In genomic region chr15:78681781-78682180, GRCm38 (mm10) we compare ENCODE assay signal across 19 mouse cellular contexts. TPM values are rescaled to one million over a fixed set of nuclear protein-coding genes. Genes with fewer than 3 reads are reported as not detected.
DNase-seq lines count a peak whose midpoint lies in the region; ATAC-seq and TF ChIP-seq lines count a peak whose summit lies in the region.
"Had no signal": no experiment of that assay in that cellular context is flagged by ENCODE, and none has a peak within 500 bp of the region (broad histone marks: within the 10 kb centered on the region; RNA-seq: fewer than 3 reads in every experiment).

No protein-coding gene starts in this region.

- H3K4me2 ChIP-seq in hindbrain, embryonic 11.5 days (replicated peaks; ENCODE audit: low read depth, low read length) = no peak overlapping the region
- H3K4me2 ChIP-seq in hindbrain, postnatal 0 days (ENCODE audit: low read depth, low read length) = no peak overlapping the region
- no peak overlapping the region for H3K4me2 ChIP-seq in neural tube, embryonic 13.5 days
- no peak overlapping the region for H3K4me2 ChIP-seq in hindbrain, embryonic 14.5 days (replicated peaks)

- TF ChIP-seq CTCF in hindbrain, postnatal 0 days (IDR thresholded peaks at IDR 0.05; ENCODE audit: low read depth) = no peak

- no peak for DNase-seq in hindbrain, embryonic 11.5 days (ENCODE audit: low spot score)
- DNase-seq in hindbrain, postnatal 0 days (ENCODE audit: low spot score) = no peak
- no peak for DNase-seq in neural tube, embryonic 10.5 days (ENCODE audit: extremely low spot score, low spot score)
- no peak for DNase-seq in hindbrain, embryonic 14.5 days (ENCODE audit: low spot score)
- DNase-seq in lung, postnatal 14 days = no peak
- no peak for DNase-seq in layer of hippocampus, postnatal 14 days (ENCODE audit: low spot score in 2 of 2)
- DNase-seq: adrenal gland, adult 2 months; cerebellum, postnatal 14 days; gastrocnemius, postnatal 25 days; heart, postnatal 10 days; kidney, adult 9 months; liver; liver, postnatal 0 days; thymus, postnatal 25 days had no signal

- no peak for ATAC-seq in hindbrain, embryonic 11.5 days (ENCODE audit: low FRiP score)
- ATAC-seq in hindbrain, postnatal 0 days = no peak
- no peak for ATAC-seq in neural tube, embryonic 13.5 days (ENCODE audit: low read depth)
- ATAC-seq in hindbrain, embryonic 14.5 days (ENCODE audit: low FRiP score) = no peak
- ATAC-seq: CD4-positive, CD25-positive, alpha-beta regulatory T cell, adult 4 months; liver, postnatal 0 days had no signal

- peaks cover 2% of the 10 kb centered on the region; the same call in 1 of the 2 replicates for H3K27me3 ChIP-seq in hindbrain, embryonic 11.5 days (ENCODE audit: control insufficient read depth, insufficient read depth, low read length)
- no peaks in the 10 kb centered on the region for H3K27me3 ChIP-seq in hindbrain, postnatal 0 days (ENCODE audit: insufficient read depth, low read length)
- no peaks in the 10 kb centered on the region for H3K27me3 ChIP-seq in neural tube, embryonic 13.5 days
- H3K27me3 ChIP-seq in hindbrain, embryonic 14.5 days (ENCODE audit: control insufficient read depth, insufficient read depth, low read length) = no peaks in the 10 kb centered on the region

- no peak overlapping the region for H3K9ac ChIP-seq in hindbrain, embryonic 11.5 days (ENCODE audit: low read depth, low read length)
- no peak overlapping the region for H3K9ac ChIP-seq in hindbrain, postnatal 0 days (replicated peaks; ENCODE audit: low read length)
- H3K9ac ChIP-seq in neural tube, embryonic 13.5 days = peak overlapping the region; percentile 53
- no peak overlapping the region for H3K9ac ChIP-seq in hindbrain, embryonic 14.5 days
- H3K9ac ChIP-seq: liver, postnatal 0 days had no signal

- H3K4me3 ChIP-seq in hindbrain, embryonic 11.5 days (ENCODE audit: low read depth, low read length) = no peak overlapping the region
- H3K4me3 ChIP-seq in hindbrain, postnatal 0 days (ENCODE audit: low read length) = no peak overlapping the region
- H3K4me3 ChIP-seq in neural tube, embryonic 13.5 days = no peak overlapping the region
- H3K4me3 ChIP-seq in hindbrain, embryonic 14.5 days (replicated peaks; ENCODE audit: low read length) = no peak overlapping the region
- H3K4me3 ChIP-seq: heart, embryonic 10.5 days had no signal

- H3K36me3 ChIP-seq in hindbrain, embryonic 11.5 days (ENCODE audit: control insufficient read depth, insufficient read depth, low read length) = no peaks in the 10 kb centered on the region
- H3K36me3 ChIP-seq in hindbrain, postnatal 0 days (ENCODE audit: insufficient read depth, low read length) = no peaks in the 10 kb centered on the region
- no peaks in the 10 kb centered on the region for H3K36me3 ChIP-seq in neural tube, embryonic 13.5 days
- no peaks in the 10 kb centered on the region for H3K36me3 ChIP-seq in hindbrain, embryonic 14.5 days (replicated peaks; ENCODE audit: control insufficient read depth, insufficient read depth)
- H3K36me3 ChIP-seq: G1E; heart, embryonic 10.5 days had no signal

- peaks cover 22% of the 10 kb centered on the region for H3K4me1 ChIP-seq in hindbrain, embryonic 11.5 days (replicated peaks; ENCODE audit: control insufficient read depth, insufficient read depth, low read length)
- H3K4me1 ChIP-seq in hindbrain, postnatal 0 days (ENCODE audit: insufficient read depth, low read length) = peaks cover 17% of the 10 kb centered on the region
- peaks cover 89% of the 10 kb centered on the region for H3K4me1 ChIP-seq in neural tube, embryonic 13.5 days (replicated peaks)
- peaks cover 44% of the 10 kb centered on the region for H3K4me1 ChIP-seq in hindbrain, embryonic 14.5 days (replicated peaks; ENCODE audit: control insufficient read depth, insufficient read depth, low read length)

- WGBS in hindbrain, embryonic 11.5 days = 61% methylated on average over 8 of the region's 8 CpGs
- 51% methylated on average over 8 of the region's 8 CpGs for WGBS in hindbrain, postnatal 0 days
- 50% methylated on average over 8 of the region's 8 CpGs for WGBS in neural tube, embryonic 13.5 days
- 40% methylated on average over 8 of the region's 8 CpGs for WGBS in hindbrain, embryonic 14.5 days

- H3K27ac ChIP-seq in hindbrain, embryonic 11.5 days (ENCODE audit: low read depth, low read length) = peak overlapping the region; percentile 61
- no peak overlapping the region for H3K27ac ChIP-seq in hindbrain, postnatal 0 days
- 0 out of 2 replicates have a peak overlapping the region, but pooled peaks have one; percentile 18 for H3K27ac ChIP-seq in neural tube, embryonic 13.5 days (replicated peaks)
- H3K27ac ChIP-seq in hindbrain, embryonic 14.5 days = peak overlapping the region; percentile 46
- H3K27ac ChIP-seq: heart, embryonic 10.5 days had no signal

- no peaks in the 10 kb centered on the region for H3K9me3 ChIP-seq in hindbrain, embryonic 11.5 days (ENCODE audit: control insufficient read depth, low read length)
- H3K9me3 ChIP-seq in hindbrain, postnatal 0 days (ENCODE audit: low read length) = no peaks in the 10 kb centered on the region
- no peaks in the 10 kb centered on the region for H3K9me3 ChIP-seq in neural tube, embryonic 13.5 days
- H3K9me3 ChIP-seq in hindbrain, embryonic 14.5 days (ENCODE audit: control insufficient read depth, low read length) = no peaks in the 10 kb centered on the region
- H3K9me3 ChIP-seq: G1E; heart, embryonic 10.5 days had no signal

RNA-seq across cellular contexts. Expression of gene Elfn2, which starts 36.8 kb away (rescaled TPM):
- 0.60 and 0.85 TPM in 2 replicates for polyA plus RNA-seq in hindbrain, embryonic 11.5 days (2014; fragmentation: Nextera tagmentation; extraction: Ambion mirVana)
- 40.9 and 43.1 TPM in 2 replicates for total RNA-seq in hindbrain, postnatal 0 days (2014; rRNA removed)
- 8.4 and 9.1 TPM in 2 replicates for polyA plus RNA-seq in hindbrain, postnatal 0 days (2015; fragmentation: Nextera tagmentation; extraction: Ambion mirVana)
- 5.5 and 6.0 TPM in 2 replicates for polyA plus RNA-seq in neural tube, embryonic 13.5 days (2015; fragmentation: Nextera tagmentation; extraction: Ambion mirVana)
- polyA plus RNA-seq in hindbrain, embryonic 14.5 days (2014; fragmentation: Nextera tagmentation; extraction: Ambion mirVana) = 6.0 and 8.5 TPM in 2 replicates
- total RNA-seq in layer of hippocampus, postnatal 14 days (2021) = 100 to 1,000 TPM; 161 to 171 TPM
- total RNA-seq: megakaryocyte-erythroid progenitor cell, adult 5-6 weeks had no signal
- polyA plus RNA-seq: G1E; heart, embryonic 10.5 days; liver, postnatal 0 days had no signal
